Mouse (Mus musculus) cerebellum, adult 2 months (tissue): ENCODE data around the gene Wwox.

Experiments
- CTCF ChIP-seq: fragments of 200-500 bp; IDR thresholded peaks from 2 replicates; pipeline ENCODE4 v1.5.1; 2011; ENCODE audit warnings: low read depth, mild to moderate bottlenecking, control low read depth, low read length, moderate library complexity, borderline replicate concordance; ENCODE audit not compliant: insufficient read depth
- POLR2A ChIP-seq: fragments of 200-500 bp; IDR thresholded peaks from 2 replicates; pipeline ENCODE4 v1.6.1; 2011; ENCODE audit warnings: low read length, control low read depth, borderline replicate concordance; ENCODE audit not compliant: insufficient read depth

GRCm38 (mm10) chr8:115237596-115237995 is 798.1 kb downstream of the Wwox start:
- TF ChIP-seq CTCF (no peak), POLR2A (no peak)
